Mouse (Mus musculus) central nervous system, embryonic 14 days (tissue): Measurements from ENCODE around the gene Tmem231. TPM values are rescaled to one million over a fixed set of nuclear protein-coding genes. Genes with fewer than 3 reads are reported as not detected.

ENCODE experiments used
- polyA plus RNA-seq: library from polyadenylated mRNA; depleted of rRNA; stranded (reverse); fragments of >200 nt; gene quantifications from 2 replicates; pipeline ENCODE4 v1.2.3, GENCODE M21; 2012; rRNA removed

The Tmem231 gene
- 13.6 and 14.6 TPM in 2 replicates for polyA plus RNA-seq

DNA sequence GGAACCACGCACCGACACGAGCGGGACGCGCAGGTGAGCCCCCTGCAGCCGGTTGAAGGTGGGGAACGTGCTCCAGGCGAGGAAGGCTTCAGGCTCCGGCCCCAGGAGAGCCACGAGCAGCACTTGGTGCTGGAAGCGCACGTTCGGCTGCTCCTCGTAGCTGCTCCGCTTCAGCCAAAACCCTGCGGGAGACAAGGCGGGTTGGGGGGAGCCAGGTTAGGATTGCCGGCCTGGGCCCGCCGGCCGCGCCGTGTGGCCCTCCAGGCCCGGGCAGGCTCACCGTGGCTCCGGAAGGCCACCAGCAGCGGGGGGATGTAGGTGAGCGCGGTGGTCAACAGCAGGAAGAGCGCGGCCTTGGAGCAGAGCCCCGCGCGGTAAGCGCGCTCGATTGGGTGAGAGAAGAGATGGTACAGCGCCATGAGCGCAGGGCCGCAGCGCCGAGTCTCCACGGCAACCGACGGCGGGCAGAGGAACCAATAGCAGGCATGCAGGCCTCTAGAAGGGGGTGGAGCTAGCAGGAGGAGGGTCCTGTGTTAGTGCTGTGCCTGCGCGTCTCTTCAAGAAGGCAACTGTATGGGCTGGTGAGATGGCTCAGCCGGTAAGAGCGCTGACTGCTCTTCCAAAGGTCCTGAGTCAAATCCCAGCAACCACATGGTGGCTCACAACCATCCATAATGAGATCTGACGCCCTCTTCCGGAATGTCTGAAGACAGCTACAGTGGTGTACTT lies at the start of gene Tmem231:
Tmem231 (minus strand) TSS at position 534 of the 729 bp plus-strand sequence.

DNA sequence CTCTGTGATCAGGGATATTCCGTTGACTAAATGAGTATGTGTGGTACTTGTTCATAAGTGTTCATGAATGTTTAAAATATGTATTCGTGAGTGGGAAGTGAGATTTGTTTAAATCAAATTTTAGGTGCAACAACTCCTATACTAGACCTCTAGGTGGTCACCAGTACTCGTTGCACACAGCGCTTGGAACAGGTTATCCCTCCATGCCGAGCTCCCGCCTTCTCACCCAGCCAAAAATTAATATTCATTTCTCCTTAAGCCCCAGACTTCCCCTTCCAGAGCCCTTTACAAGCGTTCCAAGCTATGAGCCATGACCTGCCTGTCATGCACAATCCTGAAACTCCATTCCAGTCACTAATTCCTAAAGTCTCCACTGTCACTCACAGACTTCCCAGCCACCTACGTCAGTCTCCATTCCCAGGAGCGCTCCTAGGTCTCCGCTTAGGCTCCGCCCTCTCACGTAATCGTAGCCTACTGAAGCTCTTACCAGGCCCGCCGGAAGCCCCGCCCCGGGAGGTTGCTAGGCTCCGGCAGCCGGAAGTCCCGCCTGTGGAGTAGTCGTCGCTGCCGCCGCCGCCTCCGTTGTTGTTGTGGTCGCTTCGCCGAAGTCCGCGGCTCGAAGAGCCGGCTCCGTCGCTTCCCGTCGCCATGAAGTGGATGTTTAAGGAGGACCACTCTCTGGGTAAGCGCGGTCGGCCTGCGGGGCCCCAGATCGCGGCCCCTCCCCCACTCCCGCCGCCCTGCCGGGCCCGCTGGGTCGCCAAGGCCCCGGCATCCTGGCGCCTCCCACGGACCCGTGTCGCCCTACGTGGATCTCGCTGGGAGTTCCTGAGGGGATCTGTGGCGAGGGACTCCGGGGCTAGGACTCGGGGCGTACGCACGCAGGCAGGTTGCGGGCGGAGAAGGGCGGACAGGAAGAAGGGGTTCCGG lies 6.8 kb upstream of the Tmem231 start, which contains the start of gene Gabarapl2:
Gabarapl2 (plus strand) TSS at position 533 of the 930 bp plus-strand sequence.

GRCm38 (mm10) chr8:111909621-111910450 lies 23.8 kb downstream of the Tmem231 start, which contains the start of gene Chst5:
Chst5 (minus strand) TSS chr8:111910447.

GRCm38 (mm10) chr8:111876355-111876948 lies 57.2 kb downstream of the Tmem231 start, which contains the start of gene Tmem170:
Tmem170 (minus strand) TSS chr8:111876750.

Other genes with a start within 250 kb of the Tmem231 start
- gene Ctrb1, start 242.9 kb downstream of the Tmem231 start, polyA plus RNA-seq: 0.09 and 0.11 TPM in 2 replicates
- 83.0 and 93.6 TPM in 2 replicates for gene Bcar1, start 190.1 kb downstream of the Tmem231 start, polyA plus RNA-seq
- 123 and 125 TPM in 2 replicates for gene Cfdp1, start 79.6 kb downstream of the Tmem231 start, polyA plus RNA-seq
- 3.4 and 4.0 TPM in 2 replicates for gene Tmem170, start 57.1 kb downstream of the Tmem231 start, polyA plus RNA-seq
- 2.2 and 3.4 TPM in 2 replicates for gene Chst5, start 23.4 kb downstream of the Tmem231 start, polyA plus RNA-seq
- 128 and 145 TPM in 2 replicates for gene Gabarapl2, start 6.8 kb upstream of the Tmem231 start, polyA plus RNA-seq
- gene Adat1, start 58.4 kb upstream of the Tmem231 start, polyA plus RNA-seq: 11.2 and 12.0 TPM in 2 replicates
- 111 and 113 TPM in 2 replicates for gene Kars, start 77.4 kb upstream of the Tmem231 start, polyA plus RNA-seq
- 31.7 and 33.6 TPM in 2 replicates for gene Terf2ip, start 77.5 kb upstream of the Tmem231 start, polyA plus RNA-seq
- gene Gm6793, start 81.2 kb upstream of the Tmem231 start, polyA plus RNA-seq: 0.14 and 0.23 TPM in 2 replicates